Mouse (Mus musculus) lung, postnatal 25 days (tissue): ENCODE results near the gene Rabgap1l.
A peak's percentile ranks its signal among the peaks of the same experiment; 100 is the strongest.

Experiments
- DNase-seq: peaks from one replicate; pipeline ENCODE4 v3.0.0; 2022; ENCODE audit warnings: low spot score

The Rabgap1l gene

GRCm38 (mm10) chr1:160244689-160245088, 548.3 kb downstream of the Rabgap1l start:
- DNase-seq = no peak

GRCm38 (mm10) chr1:160240091-160240490, 552.9 kb downstream of the Rabgap1l start:
- DNase-seq = no peak

- no peak for DNase-seq
Measured at GRCm38 (mm10) chr1:160238852-160239443, 554.1 kb downstream of the Rabgap1l start.

- DNase-seq = no peak
Measured at GRCm38 (mm10) chr1:160237981-160238380, 555.0 kb downstream of the Rabgap1l start.

GRCm38 (mm10) chr1:160233921-160234320, 559.1 kb downstream of the Rabgap1l start:
- DNase-seq = peak; percentile 41

GRCm38 (mm10) chr1:160232113-160232512, 560.9 kb downstream of the Rabgap1l start:
- no peak for DNase-seq

DNA sequence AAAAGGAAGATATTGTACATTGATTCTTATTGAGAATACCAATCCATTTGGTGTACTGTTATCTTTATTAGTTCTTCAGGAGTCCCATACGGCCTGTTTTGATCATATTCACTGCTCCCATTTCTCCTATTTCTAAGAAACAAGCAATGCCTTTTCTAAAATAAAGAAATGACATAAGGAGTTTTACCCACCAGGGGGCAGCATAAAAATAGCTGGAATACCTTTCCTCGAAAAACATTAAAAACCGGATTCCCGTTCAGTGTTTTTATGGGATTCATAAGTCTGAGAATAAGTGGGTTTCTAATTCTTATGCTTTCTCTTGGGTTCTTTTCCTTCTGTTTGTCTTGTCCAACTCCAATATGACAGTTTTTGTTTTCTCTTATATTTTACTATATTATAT, 562.0 kb downstream of the Rabgap1l start:
- peak; percentile 32 for DNase-seq

- no peak for DNase-seq
Measured at GRCm38 (mm10) chr1:160227850-160228249, 565.2 kb downstream of the Rabgap1l start.

GRCm38 (mm10) chr1:160227196-160227595, 565.8 kb downstream of the Rabgap1l start:
- DNase-seq = no peak

DNA sequence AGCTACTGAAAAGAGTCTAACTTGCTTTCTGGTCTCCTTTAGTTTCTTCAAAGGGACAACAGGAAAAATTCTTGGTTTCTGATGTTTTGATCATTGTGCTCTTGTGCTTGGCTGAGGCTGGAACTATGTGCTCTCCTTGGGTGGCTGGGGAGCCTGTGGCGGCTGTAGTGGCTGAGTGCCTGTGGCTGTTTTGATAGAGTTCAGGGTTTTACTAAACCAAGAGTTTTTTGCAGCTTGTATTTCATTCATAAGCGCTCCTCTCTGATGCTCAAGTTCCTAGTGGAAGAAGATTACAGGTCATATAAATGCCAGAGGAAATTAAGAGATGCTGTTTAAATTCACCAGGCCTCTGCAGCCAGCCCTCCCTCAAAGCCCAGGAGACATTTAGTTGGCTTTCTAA, 568.9 kb downstream of the Rabgap1l start:
- DNase-seq = no peak

- no peak for DNase-seq
Measured at GRCm38 (mm10) chr1:160217898-160218297, 575.1 kb downstream of the Rabgap1l start.

GRCm38 (mm10) chr1:160214171-160214570, 578.8 kb downstream of the Rabgap1l start:
- no peak for DNase-seq

GRCm38 (mm10) chr1:160212703-160213669, 580.0 kb downstream of the Rabgap1l start, which contains the start of gene Cacybp:
Cacybp (minus strand) TSS chr1:160212875.
- peak; percentile 99 for DNase-seq

- DNase-seq = no peak
Measured at GRCm38 (mm10) chr1:160212123-160212691, 580.8 kb downstream of the Rabgap1l start.

GRCm38 (mm10) chr1:160211597-160212122, 581.4 kb downstream of the Rabgap1l start:
- DNase-seq = no peak

- DNase-seq = no peak
Measured at GRCm38 (mm10) chr1:160210566-160210965, 582.4 kb downstream of the Rabgap1l start.

GRCm38 (mm10) chr1:160209844-160210243, 583.2 kb downstream of the Rabgap1l start:
- no peak for DNase-seq

DNA sequence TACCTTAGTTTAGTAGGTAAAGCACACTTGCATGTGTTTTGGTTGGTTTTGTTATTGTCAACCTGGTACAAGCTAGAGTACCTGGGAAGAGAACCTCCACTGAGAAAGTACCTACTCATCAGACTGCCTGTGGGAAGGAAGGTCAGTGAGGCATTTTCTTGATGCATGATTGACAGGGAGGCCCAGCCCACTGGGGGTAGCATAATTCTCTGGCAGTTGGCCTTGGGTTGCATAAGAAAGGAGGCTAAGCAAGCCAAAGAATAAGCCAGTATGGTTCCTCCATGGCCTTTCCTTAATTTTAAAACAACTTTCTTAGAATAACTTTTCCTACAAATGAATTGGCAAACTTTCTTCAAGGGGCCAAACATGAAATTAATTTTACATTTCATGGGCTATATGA, 587.5 kb downstream of the Rabgap1l start:
- DNase-seq = no peak

DNA sequence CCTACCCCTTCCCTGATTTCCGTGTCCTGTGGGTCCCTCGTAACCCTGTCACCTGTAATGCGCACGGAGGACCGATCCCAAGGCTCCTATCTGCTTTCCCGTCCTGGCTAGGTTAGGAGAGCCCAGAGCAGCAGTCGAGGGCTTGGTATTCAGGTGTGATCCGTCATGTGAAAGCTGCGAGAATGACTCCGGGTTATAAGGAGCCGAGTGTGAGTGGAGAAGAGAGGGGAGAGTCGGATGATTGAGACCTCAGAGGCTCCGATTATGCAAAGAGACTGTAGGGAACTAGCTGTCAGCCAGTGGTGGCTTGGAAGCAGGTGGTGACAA, 597.7 kb downstream of the Rabgap1l start:
- no peak for DNase-seq

DNA sequence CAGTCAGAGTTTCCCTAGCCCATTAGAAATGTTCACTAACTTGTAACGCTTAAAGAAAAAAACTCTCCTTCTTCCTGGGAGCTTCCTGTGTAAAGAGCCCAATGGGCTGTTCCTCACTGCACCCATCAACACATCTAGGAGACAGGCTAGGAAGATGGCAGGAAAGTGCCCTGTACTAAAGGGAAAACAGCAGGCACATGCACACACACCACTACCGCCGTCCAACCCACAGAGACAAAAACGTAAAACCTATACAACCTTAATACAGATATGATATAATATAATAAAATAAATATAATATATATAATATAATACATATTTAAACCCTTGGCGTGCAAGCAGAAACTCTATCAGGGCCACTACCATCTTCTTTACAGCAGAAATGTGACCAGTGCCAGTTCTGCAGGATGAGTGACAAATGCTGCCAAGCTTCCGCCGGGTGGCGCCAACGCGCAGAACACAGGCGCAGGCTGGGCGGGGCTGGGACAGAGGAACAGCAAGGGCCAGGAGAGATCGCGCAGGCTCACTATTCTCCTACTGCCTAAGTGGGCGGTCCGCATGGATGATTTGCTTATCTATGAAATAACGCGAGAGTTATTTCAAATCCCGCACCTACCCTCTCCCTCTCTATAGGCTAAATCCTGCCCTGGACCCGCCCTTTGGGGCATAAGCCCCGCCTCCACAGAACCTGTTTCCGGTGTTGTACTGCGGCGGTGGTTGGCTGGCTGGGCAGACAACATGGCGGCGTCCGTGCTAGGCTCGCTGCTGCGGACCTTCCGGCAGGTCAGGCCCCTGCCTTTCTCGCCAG, 598.3 kb downstream of the Rabgap1l start, which contains the start of gene Mrps14:
Gene Mrps14, plus strand, starts transcription at position 687 of the 808 bp plus-strand sequence.
- DNase-seq = peak; percentile 99

DNA sequence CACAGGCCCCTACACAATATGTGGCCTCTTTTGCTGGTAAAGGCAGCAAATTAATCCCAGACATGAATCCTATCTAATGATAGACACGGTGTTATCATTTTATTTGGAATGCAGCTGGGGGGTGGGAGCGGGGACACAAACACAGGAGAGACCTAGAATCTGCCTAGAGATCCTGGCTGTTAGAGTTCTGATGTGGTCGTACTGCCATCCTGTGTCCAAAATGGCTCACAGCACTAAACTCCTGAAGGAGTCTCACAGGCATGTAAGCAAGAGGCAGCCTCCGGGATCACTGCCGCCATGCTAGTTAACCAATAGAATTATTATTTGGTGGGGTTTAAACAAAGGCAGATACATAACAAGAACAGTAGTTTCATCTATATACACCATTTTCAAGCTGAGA, 608.5 kb downstream of the Rabgap1l start:
- peak; percentile 32 for DNase-seq

GRCm38 (mm10) chr1:160181216-160181615, 611.8 kb downstream of the Rabgap1l start:
- DNase-seq = no peak
